Comparison of ENCODE assay signal across 10 mouse cellular contexts in the genomic region with DNA sequence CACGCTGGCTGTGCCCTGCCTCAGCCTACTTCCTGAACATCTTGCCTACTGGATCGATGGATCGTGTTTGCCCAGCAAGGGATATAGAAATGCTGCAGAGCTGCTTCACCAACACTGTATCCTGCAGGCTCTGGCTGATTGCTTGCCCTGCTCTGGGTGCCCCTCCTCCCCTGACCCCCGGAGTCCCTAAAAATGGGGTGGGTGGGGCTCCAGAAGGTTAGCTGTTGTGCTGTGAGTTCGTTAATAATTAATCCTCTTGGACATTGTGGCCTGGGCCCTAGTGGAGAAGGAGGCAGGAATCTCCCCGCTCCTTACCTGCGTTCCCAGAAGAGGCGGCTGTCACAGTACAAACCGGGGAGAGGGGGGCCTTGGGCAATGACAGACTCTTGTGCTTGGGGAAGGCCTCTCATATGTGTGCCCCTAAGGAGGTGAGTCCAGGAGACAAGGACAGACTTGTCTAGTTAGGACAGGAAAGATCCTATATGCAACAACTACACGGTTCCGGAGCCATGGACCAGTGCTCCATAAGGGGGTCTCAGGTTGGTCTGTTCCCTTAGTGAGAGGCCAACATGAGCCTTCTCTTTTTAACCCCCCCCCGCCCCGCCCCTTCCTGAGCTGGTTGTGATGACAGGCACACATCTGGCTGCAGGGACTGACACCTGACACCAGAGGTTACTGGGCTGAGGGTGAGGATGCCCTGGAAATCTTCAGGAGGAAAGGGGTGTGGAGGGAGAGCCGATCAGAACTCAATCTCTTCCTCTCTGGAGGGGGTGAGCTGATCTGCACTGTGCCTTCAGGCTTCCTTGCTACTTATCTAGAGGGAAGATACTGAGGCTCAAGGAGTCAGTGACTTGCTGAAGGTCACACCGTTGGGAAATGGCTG. TPM values are rescaled to one million over a fixed set of nuclear protein-coding genes. Genes with fewer than 3 reads are reported as not detected.
DNase-seq lines count a peak whose midpoint lies in the region; ATAC-seq lines count a peak whose summit lies in the region.
"Had no signal": no experiment of that assay in that cellular context is flagged by ENCODE, and none has a peak within 500 bp of the region (broad histone marks: within the 10 kb centered on the region; RNA-seq: fewer than 3 reads in every experiment).

No protein-coding gene starts in this region.

- peaks cover 12% of the 10 kb centered on the region for H3K4me1 ChIP-seq in heart, embryonic 15.5 days (replicated peaks)
- H3K4me1 ChIP-seq in hindbrain, embryonic 13.5 days (replicated peaks), result peaks cover 16% of the 10 kb centered on the region
- H3K4me1 ChIP-seq in neural tube, embryonic 12.5 days, result peaks cover 15% of the 10 kb centered on the region

- no peak overlapping the region for H3K27ac ChIP-seq in heart, embryonic 15.5 days
- no peak overlapping the region for H3K27ac ChIP-seq in hindbrain, embryonic 13.5 days
- H3K27ac ChIP-seq in neural tube, embryonic 12.5 days, result no peak overlapping the region

- DNase-seq in heart, postnatal 36 days, result no peak
- DNase-seq in liver, result peak; percentile 20
- DNase-seq in spleen, postnatal 10 days (ENCODE audit: low spot score in 2 of 2), result no peak
- DNase-seq in cerebellum, adult 18-20 months, result no peak
- no peak for DNase-seq in frontal cortex, postnatal 14 days (ENCODE audit: low spot score in 2 of 2)

- peak overlapping the region; percentile 45 for H3K4me3 ChIP-seq in heart, embryonic 15.5 days
- H3K4me3 ChIP-seq in hindbrain, embryonic 13.5 days, result peak overlapping the region; percentile 45
- peak overlapping the region; percentile 37 for H3K4me3 ChIP-seq in neural tube, embryonic 12.5 days

- intact Hi-C loops in heart, postnatal 36 days (cut with DNase I), result no loop called here

- WGBS in heart, embryonic 15.5 days, result 12% methylated on average over 15 of the region's 15 CpGs
- WGBS in hindbrain, embryonic 13.5 days, result 11% methylated on average over 15 of the region's 15 CpGs
- 8% methylated on average over 15 of the region's 15 CpGs for WGBS in neural tube, embryonic 12.5 days

- peaks cover 24% of the 10 kb centered on the region for H3K27me3 ChIP-seq in heart, embryonic 15.5 days
- peaks cover 25% of the 10 kb centered on the region; the same call in 1 of the 2 replicates for H3K27me3 ChIP-seq in hindbrain, embryonic 13.5 days
- peaks cover 10% of the 10 kb centered on the region for H3K27me3 ChIP-seq in neural tube, embryonic 12.5 days (replicated peaks)

- ATAC-seq in heart, embryonic 15.5 days (replicated peaks; ENCODE audit: insufficient number of reproducible peaks, insufficient read depth, low FRiP score, low read depth), result no peak
- peak; percentile 69 for ATAC-seq in hindbrain, embryonic 13.5 days (ENCODE audit: low FRiP score)
- peak; percentile 54 for ATAC-seq in neural tube, embryonic 12.5 days (ENCODE audit: low FRiP score, low read depth)

- peak overlapping the region; percentile 38; the same call in 1 of the 2 replicates for H3K9ac ChIP-seq in heart, embryonic 15.5 days
- peak overlapping the region; percentile 74 for H3K9ac ChIP-seq in hindbrain, embryonic 13.5 days
- H3K9ac ChIP-seq in neural tube, embryonic 12.5 days, result peak overlapping the region; percentile 56

- peaks cover 7% of the 10 kb centered on the region for H3K36me3 ChIP-seq in heart, embryonic 15.5 days
- peaks cover 23% of the 10 kb centered on the region for H3K36me3 ChIP-seq in hindbrain, embryonic 13.5 days
- peaks cover 22% of the 10 kb centered on the region for H3K36me3 ChIP-seq in neural tube, embryonic 12.5 days

- no peaks in the 10 kb centered on the region for H3K9me3 ChIP-seq in heart, embryonic 15.5 days (replicated peaks)
- H3K9me3 ChIP-seq in hindbrain, embryonic 13.5 days, result no peaks in the 10 kb centered on the region
- no peaks in the 10 kb centered on the region for H3K9me3 ChIP-seq in neural tube, embryonic 12.5 days

- H3K4me2 ChIP-seq in heart, embryonic 15.5 days, result peak overlapping the region; percentile 75
- H3K4me2 ChIP-seq in hindbrain, embryonic 13.5 days, result peak overlapping the region; percentile 72
- peak overlapping the region; percentile 78 for H3K4me2 ChIP-seq in neural tube, embryonic 12.5 days (replicated peaks)

RNA-seq across cellular contexts. Expression of a gene that starts 0.7 kb away (rescaled TPM):
- polyA plus RNA-seq in heart, embryonic 15.5 days (2015; fragmentation: Nextera tagmentation; extraction: Ambion mirVana), result 0.44 and 1.9 TPM in 2 replicates
- total RNA-seq in heart, postnatal 36 days (2021), result under 1 TPM; 0.19 to 0.22 TPM
- polyA plus RNA-seq in hindbrain, embryonic 13.5 days (2015; fragmentation: Nextera tagmentation; extraction: Ambion mirVana), result 4.0 and 4.3 TPM in 2 replicates
- polyA plus RNA-seq in neural tube, embryonic 12.5 days (2016; fragmentation: Nextera tagmentation; extraction: Ambion mirVana), result 2.5 and 3.0 TPM in 2 replicates

RNA-seq across cellular contexts. Expression of a gene that starts 7.5 kb away (rescaled TPM):
- not detected in 2 replicates for polyA plus RNA-seq in heart, embryonic 15.5 days (2015; fragmentation: Nextera tagmentation; extraction: Ambion mirVana)
- total RNA-seq in heart, postnatal 36 days (2021), result not detected
- not detected in 2 replicates for polyA plus RNA-seq in hindbrain, embryonic 13.5 days (2015; fragmentation: Nextera tagmentation; extraction: Ambion mirVana)
- polyA plus RNA-seq in neural tube, embryonic 12.5 days (2016; fragmentation: Nextera tagmentation; extraction: Ambion mirVana), result 0.28 and 0.49 TPM in 2 replicates
- total RNA-seq: left cerebral cortex, postnatal 25 days had no signal

RNA-seq across cellular contexts. Expression of a gene that starts 20.3 kb away (rescaled TPM):
- polyA plus RNA-seq in heart, embryonic 15.5 days (2015; fragmentation: Nextera tagmentation; extraction: Ambion mirVana), result 43.5 and 49.8 TPM in 2 replicates
- total RNA-seq in heart, postnatal 36 days (2021), result 10 to 100 TPM; 27.9 to 29.2 TPM
- polyA plus RNA-seq in hindbrain, embryonic 13.5 days (2015; fragmentation: Nextera tagmentation; extraction: Ambion mirVana), result 60.7 and 60.9 TPM in 2 replicates
- polyA plus RNA-seq in neural tube, embryonic 12.5 days (2016; fragmentation: Nextera tagmentation; extraction: Ambion mirVana), result 68.1 and 75.7 TPM in 2 replicates

RNA-seq across cellular contexts. Expression of a gene that starts 47.2 kb away (rescaled TPM):
- 0.50 and 0.79 TPM in 2 replicates for polyA plus RNA-seq in heart, embryonic 15.5 days (2015; fragmentation: Nextera tagmentation; extraction: Ambion mirVana)
- under 1 TPM; 0.36 to 0.57 TPM for total RNA-seq in heart, postnatal 36 days (2021)
- not detected in 2 replicates for polyA plus RNA-seq in hindbrain, embryonic 13.5 days (2015; fragmentation: Nextera tagmentation; extraction: Ambion mirVana)
- 0.06 TPM in 1 of 2 replicates, not detected in the other for polyA plus RNA-seq in neural tube, embryonic 12.5 days (2016; fragmentation: Nextera tagmentation; extraction: Ambion mirVana)
- total RNA-seq: MEL had no signal

RNA-seq across cellular contexts. Expression of a gene that starts 52.1 kb away (rescaled TPM):
- polyA plus RNA-seq in heart, embryonic 15.5 days (2015; fragmentation: Nextera tagmentation; extraction: Ambion mirVana), result 64.0 and 73.4 TPM in 2 replicates
- total RNA-seq in heart, postnatal 36 days (2021), result 10 to 100 TPM; 43.7 to 52.1 TPM
- 28.4 and 28.5 TPM in 2 replicates for polyA plus RNA-seq in hindbrain, embryonic 13.5 days (2015; fragmentation: Nextera tagmentation; extraction: Ambion mirVana)
- 26.3 and 28.3 TPM in 2 replicates for polyA plus RNA-seq in neural tube, embryonic 12.5 days (2016; fragmentation: Nextera tagmentation; extraction: Ambion mirVana)
